Mouse (Mus musculus): Measurements from ENCODE around the gene Edar.
"Not testable (repeated sequence)": the region's sequence is repeated elsewhere in the genome, so short reads cannot be mapped to it uniquely, and the experiment has no call there.

Edar gene

GRCm38 (mm10) chr10:58675533-58675932 lies at the start of gene Edar:
Gene Edar, minus strand, starts transcription at chr10:58675654.
- in situ Hi-C loops (cut with MboI; ENCODE audit: low pct_unique_long_range_greater_than_20kb in 1 of 2, low sequenced_read_pairs in 2 of 2, unreplicated experiment in 1 of 2) = no loop called here

GRCm38 (mm10) chr10:58718110-58718509 lies 42.7 kb upstream of the Edar start, which contains the start of gene Gm17542:
Gene Gm17542, minus strand, starts transcription at chr10:58718210.
- in situ Hi-C loops (cut with MboI; ENCODE audit: low pct_unique_long_range_greater_than_20kb in 1 of 2, low sequenced_read_pairs in 2 of 2, unreplicated experiment in 1 of 2) = not testable (repeated sequence)

GRCm38 (mm10) chr10:58714789-58715148 lies 39.3 kb upstream of the Edar start:
- in situ Hi-C loops (cut with MboI; ENCODE audit: low pct_unique_long_range_greater_than_20kb in 1 of 2, low sequenced_read_pairs in 2 of 2, unreplicated experiment in 1 of 2) = no loop called here

- in situ Hi-C loops (cut with MboI; ENCODE audit: low pct_unique_long_range_greater_than_20kb in 1 of 2, low sequenced_read_pairs in 2 of 2, unreplicated experiment in 1 of 2) = no loop called here
Observed at GRCm38 (mm10) chr10:58713855-58714788, 38.7 kb upstream of the Edar start.

- in situ Hi-C loops (cut with MboI; ENCODE audit: low pct_unique_long_range_greater_than_20kb in 1 of 2, low sequenced_read_pairs in 2 of 2, unreplicated experiment in 1 of 2) = no loop called here
Observed at GRCm38 (mm10) chr10:58713225-58713624, 37.8 kb upstream of the Edar start.

GRCm38 (mm10) chr10:58709021-58709420 lies 33.6 kb upstream of the Edar start:
- in situ Hi-C loops (cut with MboI; ENCODE audit: low pct_unique_long_range_greater_than_20kb in 1 of 2, low sequenced_read_pairs in 2 of 2, unreplicated experiment in 1 of 2) = no loop called here

GRCm38 (mm10) chr10:58700578-58700977 lies 25.1 kb upstream of the Edar start:
- in situ Hi-C loops (cut with MboI; ENCODE audit: low pct_unique_long_range_greater_than_20kb in 1 of 2, low sequenced_read_pairs in 2 of 2, unreplicated experiment in 1 of 2) = no loop called here

- in situ Hi-C loops (cut with MboI; ENCODE audit: low pct_unique_long_range_greater_than_20kb in 1 of 2, low sequenced_read_pairs in 2 of 2, unreplicated experiment in 1 of 2) = no loop called here
Observed at GRCm38 (mm10) chr10:58700160-58700559, 24.7 kb upstream of the Edar start.

- in situ Hi-C loops (cut with MboI; ENCODE audit: low pct_unique_long_range_greater_than_20kb in 1 of 2, low sequenced_read_pairs in 2 of 2, unreplicated experiment in 1 of 2) = no loop called here
Observed at GRCm38 (mm10) chr10:58698955-58699354, 23.5 kb upstream of the Edar start.

- in situ Hi-C loops (cut with MboI; ENCODE audit: low pct_unique_long_range_greater_than_20kb in 1 of 2, low sequenced_read_pairs in 2 of 2, unreplicated experiment in 1 of 2) = no loop called here
Observed at GRCm38 (mm10) chr10:58691051-58691450, 15.6 kb upstream of the Edar start.

GRCm38 (mm10) chr10:58679298-58679697 lies 3.8 kb upstream of the Edar start:
- in situ Hi-C loops (cut with MboI; ENCODE audit: low pct_unique_long_range_greater_than_20kb in 1 of 2, low sequenced_read_pairs in 2 of 2, unreplicated experiment in 1 of 2) = no loop called here

GRCm38 (mm10) chr10:58673278-58674061 lies 2.0 kb downstream of the Edar start:
- in situ Hi-C loops (cut with MboI; ENCODE audit: low pct_unique_long_range_greater_than_20kb in 1 of 2, low sequenced_read_pairs in 2 of 2, unreplicated experiment in 1 of 2) = loop anchor here in 1 of 2 experiments (25.0 kb wide), 1 partner anchor 1236 kb away; no protein-coding TSS in a partner anchor

GRCm38 (mm10) chr10:58672557-58673277 lies 2.7 kb downstream of the Edar start:
- in situ Hi-C loops (cut with MboI; ENCODE audit: low pct_unique_long_range_greater_than_20kb in 1 of 2, low sequenced_read_pairs in 2 of 2, unreplicated experiment in 1 of 2) = loop anchor here in 1 of 2 experiments (25.0 kb wide), 1 partner anchor 1235 kb away; no protein-coding TSS in a partner anchor

GRCm38 (mm10) chr10:58663868-58664267 lies 11.6 kb downstream of the Edar start:
- in situ Hi-C loops (cut with MboI; ENCODE audit: low pct_unique_long_range_greater_than_20kb in 1 of 2, low sequenced_read_pairs in 2 of 2, unreplicated experiment in 1 of 2) = loop anchor here in 1 of 2 experiments (25.0 kb wide), 1 partner anchor 1227 kb away; no protein-coding TSS in a partner anchor

GRCm38 (mm10) chr10:58663417-58663816 lies 12.0 kb downstream of the Edar start:
- in situ Hi-C loops (cut with MboI; ENCODE audit: low pct_unique_long_range_greater_than_20kb in 1 of 2, low sequenced_read_pairs in 2 of 2, unreplicated experiment in 1 of 2) = loop anchor here in 1 of 2 experiments (25.0 kb wide), 1 partner anchor 1226 kb away; no protein-coding TSS in a partner anchor

GRCm38 (mm10) chr10:58659268-58659986 lies 16.0 kb downstream of the Edar start:
- in situ Hi-C loops (cut with MboI; ENCODE audit: low pct_unique_long_range_greater_than_20kb in 1 of 2, low sequenced_read_pairs in 2 of 2, unreplicated experiment in 1 of 2) = loop anchor here in 1 of 2 experiments (25.0 kb wide), 1 partner anchor 1222 kb away; no protein-coding TSS in a partner anchor

GRCm38 (mm10) chr10:58657731-58658130 lies 17.7 kb downstream of the Edar start:
- in situ Hi-C loops (cut with MboI; ENCODE audit: low pct_unique_long_range_greater_than_20kb in 1 of 2, low sequenced_read_pairs in 2 of 2, unreplicated experiment in 1 of 2) = loop anchor here in 1 of 2 experiments (25.0 kb wide), 1 partner anchor 1220 kb away; no protein-coding TSS in a partner anchor

GRCm38 (mm10) chr10:58653679-58654078 lies 21.8 kb downstream of the Edar start:
- in situ Hi-C loops (cut with MboI; ENCODE audit: low pct_unique_long_range_greater_than_20kb in 1 of 2, low sequenced_read_pairs in 2 of 2, unreplicated experiment in 1 of 2) = loop anchor here in 1 of 2 experiments (25.0 kb wide), 1 partner anchor 1216 kb away; no protein-coding TSS in a partner anchor

All from mouse embryonic stem cell (cell line).